Mouse (Mus musculus): Measurements from ENCODE around the gene Olfr523.
"Not testable (repeated sequence)": the region's sequence is repeated elsewhere in the genome, so short reads cannot be mapped to it uniquely, and the experiment has no call there.

The Olfr523 gene

GRCm38 (mm10) chr7:140172936-140173335 lies at the start of gene Olfr523:
TSS of gene Olfr523 (plus strand) at chr7:140173217.
- DNase-seq (ENCODE audit: low read depth, low spot score): no peak

- no peak for DNase-seq (ENCODE audit: low read depth, low spot score)
Measured at GRCm38 (mm10) chr7:140124382-140124781, 48.6 kb upstream of the Olfr523 start.

GRCm38 (mm10) chr7:140125278-140126021 lies 47.6 kb upstream of the Olfr523 start:
- peak; percentile 88 for DNase-seq (ENCODE audit: low read depth, low spot score)

GRCm38 (mm10) chr7:140126022-140126350 lies 47.0 kb upstream of the Olfr523 start:
- DNase-seq (ENCODE audit: low read depth, low spot score): no peak

- no peak for DNase-seq (ENCODE audit: low read depth, low spot score)
Measured at GRCm38 (mm10) chr7:140126934-140127333, 46.1 kb upstream of the Olfr523 start.

GRCm38 (mm10) chr7:140127911-140128310 lies 45.1 kb upstream of the Olfr523 start:
- no peak for DNase-seq (ENCODE audit: low read depth, low spot score)

- not testable (repeated sequence) for DNase-seq (ENCODE audit: low read depth, low spot score)
Measured at GRCm38 (mm10) chr7:140132184-140132583, 40.8 kb upstream of the Olfr523 start.

- not testable (repeated sequence) for DNase-seq (ENCODE audit: low read depth, low spot score)
Measured at GRCm38 (mm10) chr7:140134033-140134432, 39.0 kb upstream of the Olfr523 start.

- DNase-seq (ENCODE audit: low read depth, low spot score): no peak
Measured at GRCm38 (mm10) chr7:140135106-140135770, 37.8 kb upstream of the Olfr523 start.

- DNase-seq (ENCODE audit: low read depth, low spot score): peak; percentile 95
Measured at GRCm38 (mm10) chr7:140137135-140138020, 35.6 kb upstream of the Olfr523 start, which contains the start of gene Mtg1. TSS of gene Mtg1 (plus strand) at chr7:140137564.

GRCm38 (mm10) chr7:140138021-140138310 lies 35.1 kb upstream of the Olfr523 start:
- no peak for DNase-seq (ENCODE audit: low read depth, low spot score)

- peak; percentile 67 for DNase-seq (ENCODE audit: low read depth, low spot score)
Measured at GRCm38 (mm10) chr7:140141350-140141749, 31.7 kb upstream of the Olfr523 start.

GRCm38 (mm10) chr7:140144550-140144949 lies 28.5 kb upstream of the Olfr523 start:
- DNase-seq (ENCODE audit: low read depth, low spot score): no peak

- DNase-seq (ENCODE audit: low read depth, low spot score): peak; percentile 33
Measured at GRCm38 (mm10) chr7:140153383-140153782, 19.6 kb upstream of the Olfr523 start.

- no peak for DNase-seq (ENCODE audit: low read depth, low spot score)
Measured at GRCm38 (mm10) chr7:140153829-140154217, 19.2 kb upstream of the Olfr523 start.

GRCm38 (mm10) chr7:140154218-140154927 lies 18.6 kb upstream of the Olfr523 start, which contains the start of gene Sprn:
TSS of gene Sprn (minus strand) at chr7:140154877.
- peak; percentile 24 for DNase-seq (ENCODE audit: low read depth, low spot score)

- no peak for DNase-seq (ENCODE audit: low read depth, low spot score)
Measured at GRCm38 (mm10) chr7:140160363-140160762, 12.7 kb upstream of the Olfr523 start.

- no peak for DNase-seq (ENCODE audit: low read depth, low spot score)
Measured at GRCm38 (mm10) chr7:140164664-140165063, 8.4 kb upstream of the Olfr523 start, which contains the start of gene Olfr522. TSS of gene Olfr522 (minus strand) at chr7:140164764.

GRCm38 (mm10) chr7:140167950-140168349 lies 5.1 kb upstream of the Olfr523 start:
- no peak for DNase-seq (ENCODE audit: low read depth, low spot score)

- no peak for DNase-seq (ENCODE audit: low read depth, low spot score)
Measured at GRCm38 (mm10) chr7:140169386-140169785, 3.6 kb upstream of the Olfr523 start.

GRCm38 (mm10) chr7:140170863-140171262 lies 2.2 kb upstream of the Olfr523 start:
- DNase-seq (ENCODE audit: low read depth, low spot score): no peak
